Mouse (Mus musculus) embryonic facial prominence, embryonic 14.5 days (tissue): ENCODE results near the gene Serpine1. TPM values are rescaled to one million over a fixed set of nuclear protein-coding genes. Genes with fewer than 3 reads are reported as not detected.

Experiments used
- ATAC-seq: fragments of 200-750 bp; cut with Nextera tagmentation; 2 replicates; pipeline ENCODE4 v1.8.0; 2017; ENCODE audit warnings: low read depth, moderate number of reproducible peaks, moderate TSS enrichment
- DNase-seq: peaks from one replicate; pipeline ENCODE4 v3.0.0-alpha.2; 2015; ENCODE audit warnings: low spot score
- H3K27ac ChIP-seq: fragments of 300-500 bp; sonication (generic); replicated peaks from 2 replicates; pipeline ENCODE4 v1.5.1; 2014; ENCODE audit warnings: low read depth, mild to moderate bottlenecking, low read length, moderate library complexity
- H3K27me3 ChIP-seq: fragments of 300-500 bp; sonication (generic); replicated peaks from 2 replicates; pipeline ENCODE4 v1.6.1; 2014; ENCODE audit warnings: low read length; ENCODE audit not compliant: control insufficient read depth, insufficient read depth
- H3K36me3 ChIP-seq: fragments of 300-500 bp; sonication (generic); 2 replicates; pipeline ENCODE4 v1.6.1; 2014; ENCODE audit warnings: low read length, mixed read lengths; ENCODE audit not compliant: control insufficient read depth, insufficient read depth
- H3K4me1 ChIP-seq: fragments of 300-500 bp; sonication (generic); 2 replicates; pipeline ENCODE4 v1.6.1; 2014; ENCODE audit warnings: antibody characterized with exemption, low read length; ENCODE audit not compliant: control insufficient read depth, insufficient read depth
- H3K4me2 ChIP-seq: fragments of 300-500 bp; sonication (generic); 2 replicates; pipeline ENCODE4 v1.6.1; 2014; ENCODE audit warnings: low read depth, mild to moderate bottlenecking, low read length, moderate library complexity, mixed read lengths
- H3K4me3 ChIP-seq: fragments of 300-500 bp; sonication (generic); 2 replicates; pipeline ENCODE4 v1.5.1; 2014; ENCODE audit warnings: low read depth, mild to moderate bottlenecking, low read length
- H3K9ac ChIP-seq: fragments of 300-500 bp; sonication (generic); 2 replicates; pipeline ENCODE4 v1.6.1; 2014; ENCODE audit warnings: low read depth, mild to moderate bottlenecking, low read length, moderate library complexity, mixed read lengths
- H3K9me3 ChIP-seq: fragments of 300-500 bp; sonication (generic); 2 replicates; pipeline ENCODE4 v1.6.1; 2016; ENCODE audit warnings: low read length; ENCODE audit not compliant: control insufficient read depth
- WGBS: fragments of 180-500 bp; shearing (Covaris S2); extraction: QIAGEN DNeasy Blood & Tissue Kit; methylation state at CpG from one replicate; pipeline ENCODE4 v1.1.7; 2014; 5-methylcytosine and 5-hydroxymethylcytosine counted together
- polyA plus RNA-seq: library from polyadenylated mRNA; unstranded; fragments of >200 nt; fragmentation: Nextera tagmentation; extraction: Ambion mirVana; gene quantifications from 2 replicates; pipeline ENCODE4 v1.2.1, GENCODE M21; 2014

Serpine1 gene
- polyA plus RNA-seq, 1 experiment from 2014 or later: 0.50 TPM

- Histone ChIP-seq H3K27me3 (no peaks in the 10 kb centered on the region), H3K4me1 (peaks cover 11% of the 10 kb centered on the region), H3K27ac (no peak overlapping the region), H3K36me3 (no peaks in the 10 kb centered on the region), H3K9me3 (no peaks in the 10 kb centered on the region), H3K4me3 (no peak overlapping the region), H3K9ac (no peak overlapping the region), H3K4me2 (peak overlapping the region; percentile 15; the same call in 1 of the 2 replicates)
- 56% methylated on average over 26 of the region's 28 CpGs for WGBS
- DNase-seq: peak; percentile 52
- ATAC-seq: peak; percentile 67
Observed at GRCm38 (mm10) chr5:137102575-137103522, 30.8 kb upstream of the Serpine1 start.

DNA sequence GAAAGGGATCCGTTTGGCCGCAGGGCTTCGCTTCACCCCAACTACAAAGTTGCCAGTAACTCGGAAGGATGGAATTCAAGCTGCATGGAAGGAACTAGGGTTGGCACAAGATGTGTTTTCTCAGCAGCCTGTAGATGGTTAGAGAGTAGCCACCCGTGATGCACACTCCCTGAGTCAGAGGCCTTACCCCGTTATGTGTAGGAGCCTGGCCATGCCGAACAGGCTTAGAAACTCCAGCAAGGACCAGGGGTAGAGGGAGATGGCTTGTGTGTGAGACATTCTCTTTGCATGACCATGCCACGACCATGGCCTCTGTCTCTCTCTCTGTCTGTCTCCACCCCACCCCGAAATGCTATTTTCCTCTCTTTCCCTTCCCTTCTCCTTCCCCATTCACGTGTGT is 30.0 kb upstream of the Serpine1 start:
- Histone ChIP-seq H3K9ac (no peak overlapping the region), H3K9me3 (no peaks in the 10 kb centered on the region), H3K36me3 (no peaks in the 10 kb centered on the region), H3K27me3 (no peaks in the 10 kb centered on the region), H3K4me1 (peaks cover 11% of the 10 kb centered on the region), H3K4me3 (no peak overlapping the region), H3K4me2 (no peak overlapping the region), H3K27ac (no peak overlapping the region)
- 71% methylated on average over 10 of the region's 10 CpGs for WGBS
- ATAC-seq (no peak), DNase-seq (no peak)

- Histone ChIP-seq H3K36me3 (no peaks in the 10 kb centered on the region), H3K9me3 (0 out of 2 replicates have a peak, but pooled peaks cover 4% of the 10 kb centered on the region), H3K9ac (no peak overlapping the region), H3K4me2 (no peak overlapping the region), H3K4me3 (no peak overlapping the region), H3K27ac (no peak overlapping the region), H3K4me1 (peaks cover 11% of the 10 kb centered on the region), H3K27me3 (no peaks in the 10 kb centered on the region)
- ATAC-seq (no peak), DNase-seq (no peak)
- WGBS: 32% methylated on average over 4 of the region's 4 CpGs
Observed at GRCm38 (mm10) chr5:137100660-137101059, 28.6 kb upstream of the Serpine1 start.

DNA sequence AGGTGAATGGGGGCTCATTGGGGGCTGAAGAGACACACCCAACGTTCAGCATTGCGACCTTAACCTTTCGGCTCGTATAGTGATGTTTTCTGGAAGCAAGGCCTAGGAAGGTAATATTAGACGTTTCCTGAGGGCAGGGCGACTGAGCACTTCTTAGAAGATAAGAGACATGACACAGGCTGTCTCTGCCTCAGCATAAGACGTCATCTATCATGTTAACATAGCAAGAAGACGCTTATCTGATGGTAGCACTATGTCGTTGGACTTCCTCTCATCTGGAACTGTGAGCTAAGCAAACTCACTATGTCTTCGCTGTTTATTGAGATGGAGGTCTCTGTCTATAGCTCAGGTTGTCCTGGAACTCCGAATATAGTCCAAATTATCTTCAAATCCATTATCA is 26.4 kb upstream of the Serpine1 start:
- H3K27me3 ChIP-seq: no peaks in the 10 kb centered on the region
- peaks cover 11% of the 10 kb centered on the region for H3K4me1 ChIP-seq
- no peak overlapping the region for H3K4me2 ChIP-seq
- DNase-seq (no peak), ATAC-seq (no peak)
- H3K27ac ChIP-seq: no peak overlapping the region
- no peak overlapping the region for H3K9ac ChIP-seq
- 0 out of 2 replicates have a peak, but pooled peaks cover 4% of the 10 kb centered on the region for H3K9me3 ChIP-seq
- H3K4me3 ChIP-seq: no peak overlapping the region
- 52% methylated on average over 11 of the region's 11 CpGs for WGBS
- H3K36me3 ChIP-seq: no peaks in the 10 kb centered on the region

GRCm38 (mm10) chr5:137096037-137096436 is 24.0 kb upstream of the Serpine1 start:
- Histone ChIP-seq H3K4me3 (no peak overlapping the region), H3K4me2 (no peak overlapping the region), H3K27me3 (no peaks in the 10 kb centered on the region), H3K4me1 (no peaks in the 10 kb centered on the region), H3K27ac (no peak overlapping the region), H3K9ac (no peak overlapping the region), H3K9me3 (0 out of 2 replicates have a peak, but pooled peaks cover 4% of the 10 kb centered on the region), H3K36me3 (no peaks in the 10 kb centered on the region)
- DNase-seq (peak; percentile 78), ATAC-seq (no peak)
- 19% methylated on average over 1 of the region's 1 CpGs for WGBS

DNA sequence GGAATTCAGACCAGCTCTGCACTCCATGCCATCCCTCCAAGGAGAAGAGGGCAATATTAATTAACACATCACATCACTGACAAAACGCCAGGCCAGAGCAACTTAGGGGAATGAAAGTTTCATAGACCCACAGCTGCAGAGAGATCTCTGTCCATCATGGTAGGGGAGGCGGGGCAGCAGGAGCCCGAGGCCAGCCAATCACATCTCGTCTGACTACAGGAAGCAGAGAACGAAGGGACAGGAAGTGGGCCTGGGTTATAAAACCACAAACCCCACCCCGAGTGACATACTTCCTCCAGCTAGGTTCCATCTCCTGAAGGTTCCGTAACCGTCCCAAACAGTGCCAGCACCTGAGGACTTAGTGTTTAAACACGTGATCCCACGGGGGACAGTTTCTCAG is 23.1 kb upstream of the Serpine1 start:
- no peaks in the 10 kb centered on the region for H3K27me3 ChIP-seq
- H3K4me2 ChIP-seq: no peak overlapping the region
- H3K36me3 ChIP-seq: no peaks in the 10 kb centered on the region
- H3K9me3 ChIP-seq: 0 out of 2 replicates have a peak, but pooled peaks cover 4% of the 10 kb centered on the region
- no peak overlapping the region for H3K27ac ChIP-seq
- no peak overlapping the region for H3K9ac ChIP-seq
- H3K4me1 ChIP-seq: no peaks in the 10 kb centered on the region
- 86% methylated on average over 10 of the region's 10 CpGs for WGBS
- DNase-seq (no peak), ATAC-seq (no peak)
- no peak overlapping the region for H3K4me3 ChIP-seq

DNA sequence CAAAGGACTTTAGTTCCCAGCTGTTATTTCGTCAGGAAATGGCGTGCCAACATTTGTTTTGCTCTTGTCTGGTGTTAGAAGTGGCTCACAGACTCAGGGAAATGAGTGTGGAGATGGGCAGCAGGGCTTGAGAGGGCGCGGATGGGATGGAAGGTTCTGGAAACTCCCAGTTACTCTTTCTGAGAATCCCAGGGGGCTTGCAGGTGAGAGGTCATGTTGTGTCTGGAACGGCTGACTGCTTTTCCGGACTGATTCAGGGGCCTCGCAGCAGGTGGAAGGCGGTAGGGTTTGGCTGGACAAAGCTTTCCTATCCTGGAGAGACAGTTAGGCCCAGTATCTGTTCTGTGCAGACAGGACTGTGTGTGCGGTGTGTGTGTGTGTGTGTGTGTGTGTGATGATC is 21.7 kb upstream of the Serpine1 start:
- no peak overlapping the region for H3K4me2 ChIP-seq
- 0 out of 2 replicates have a peak, but pooled peaks cover 4% of the 10 kb centered on the region for H3K9me3 ChIP-seq
- no peaks in the 10 kb centered on the region for H3K36me3 ChIP-seq
- 71% methylated on average over 9 of the region's 9 CpGs for WGBS
- H3K4me1 ChIP-seq: no peaks in the 10 kb centered on the region
- H3K9ac ChIP-seq: no peak overlapping the region
- no peak overlapping the region for H3K4me3 ChIP-seq
- DNase-seq (no peak), ATAC-seq (no peak)
- H3K27me3 ChIP-seq: no peaks in the 10 kb centered on the region
- H3K27ac ChIP-seq: no peak overlapping the region

DNA sequence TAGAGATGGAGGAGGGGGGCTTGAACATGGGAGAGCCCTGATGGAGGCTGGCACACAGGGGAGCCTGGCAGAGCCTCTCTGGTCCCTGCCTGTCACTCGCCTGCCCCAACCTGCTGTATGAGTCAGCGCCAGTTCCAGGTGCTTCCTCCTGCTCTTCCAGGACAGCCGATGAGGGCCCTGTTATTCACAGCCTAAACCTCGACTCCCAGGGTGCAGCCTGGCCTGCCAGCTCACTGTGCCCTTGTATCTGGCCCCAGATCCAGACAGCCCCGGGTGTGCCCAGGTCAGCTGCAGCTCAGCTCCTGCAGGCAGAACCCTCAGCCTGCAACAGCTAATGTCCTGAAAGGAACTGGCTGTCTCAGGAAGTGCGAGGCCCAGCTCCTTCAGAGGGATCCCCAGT is 19.5 kb upstream of the Serpine1 start:
- 32% methylated on average over 5 of the region's 6 CpGs for WGBS
- Histone ChIP-seq H3K4me1 (no peaks in the 10 kb centered on the region), H3K4me3 (no peak overlapping the region), H3K9me3 (0 out of 2 replicates have a peak, but pooled peaks cover 2% of the 10 kb centered on the region), H3K27me3 (no peaks in the 10 kb centered on the region), H3K9ac (no peak overlapping the region), H3K4me2 (no peak overlapping the region), H3K27ac (no peak overlapping the region), H3K36me3 (no peaks in the 10 kb centered on the region)
- no peak for DNase-seq
- 0 out of 2 replicates have a peak, but pooled peaks have one; percentile 18 for ATAC-seq
